Mouse (Mus musculus) heart, postnatal 10 days (tissue): ENCODE results near the gene Tjp2. TPM values are rescaled to one million over a fixed set of nuclear protein-coding genes. Genes with fewer than 3 reads are reported as not detected.

ENCODE experiments used
- DNase-seq, 2 experiments: peaks; one replicate each; pipeline ENCODE4 v3.0.0; 2021
- intact Hi-C: fragments of 180-260 bp; cut with DNase I; formaldehyde crosslinking; loops from one replicate; pipeline ENCODE4 v1.15.1; 2025
- total RNA-seq, 2 experiments: library from RNA; stranded (reverse); gene quantifications; 2 replicates each; pipeline ENCODE4 v1.2.3; 2021

Tjp2 gene
- total RNA-seq, 2 experiments from 2014 or later, result 28.3 to 33.3 TPM

- no peak for DNase-seq
Observed at GRCm38 (mm10) chr19:24076536-24076935, 148.3 kb downstream of the Tjp2 start.

DNA sequence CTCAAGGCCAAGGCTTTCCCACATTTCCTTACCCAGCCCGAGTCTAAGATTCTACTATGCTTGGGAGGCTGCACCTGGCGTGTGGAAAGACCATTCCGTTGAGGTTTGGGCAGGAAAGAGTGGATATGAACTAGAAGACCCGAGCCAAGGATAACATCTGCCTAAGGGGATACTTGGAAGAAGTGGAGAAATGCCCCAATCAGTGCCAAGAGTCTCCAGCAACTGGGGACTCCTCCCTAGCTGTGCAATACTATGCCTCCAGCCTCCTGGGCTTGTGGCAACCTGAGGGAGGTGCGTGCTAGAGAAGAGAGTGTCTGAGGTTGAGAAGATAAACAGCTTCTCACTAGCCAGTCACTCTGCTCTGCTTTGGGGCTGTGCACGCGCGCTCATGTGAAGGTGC is 148.9 kb downstream of the Tjp2 start:
- intact Hi-C loops, result no loop called here

More at GRCm38 (mm10) chr19:24076536-24076935, 148.3 kb downstream of the Tjp2 start:
- intact Hi-C loops, result no loop called here

GRCm38 (mm10) chr19:24073155-24073554 is 151.7 kb downstream of the Tjp2 start:
- intact Hi-C loops, result no loop called here

More for the DNA sequence above, 148.9 kb downstream of the Tjp2 start:
- no peak for DNase-seq

DNA sequence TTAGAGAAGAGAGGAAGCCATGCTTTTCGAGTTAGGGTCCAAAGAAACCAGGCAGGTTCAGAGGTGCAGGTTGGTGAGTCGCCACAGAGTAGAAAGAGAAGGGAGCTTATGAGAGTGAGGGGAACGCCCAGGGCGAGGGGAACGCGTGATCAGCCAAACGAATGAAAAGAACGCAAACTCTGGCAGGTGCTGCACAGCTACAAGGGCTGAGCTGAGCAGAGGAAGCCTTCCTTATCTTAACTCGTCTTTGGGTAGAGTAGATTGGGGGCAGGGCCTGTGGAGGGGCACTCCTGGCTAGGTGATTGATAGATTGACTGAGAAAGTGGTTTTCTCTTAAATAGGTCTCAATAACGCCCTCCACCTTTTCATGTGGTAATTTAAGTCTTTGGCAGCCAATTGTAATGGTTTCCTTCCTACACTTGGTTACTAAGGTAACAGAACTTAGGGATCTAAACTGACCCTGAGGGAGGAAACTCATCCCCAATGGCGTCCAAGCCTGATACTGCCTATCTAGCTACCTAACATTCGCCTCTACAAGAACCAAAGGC is 160.4 kb downstream of the Tjp2 start:
- intact Hi-C loops, result no loop called here
- DNase-seq, result no peak

More at GRCm38 (mm10) chr19:24073155-24073554, 151.7 kb downstream of the Tjp2 start:
- no peak for DNase-seq

- no peak for DNase-seq
- intact Hi-C loops, result no loop called here
Observed at GRCm38 (mm10) chr19:24063585-24063984, 161.2 kb downstream of the Tjp2 start.

- intact Hi-C loops, result no loop called here
Observed at GRCm38 (mm10) chr19:24058851-24059250, 166.0 kb downstream of the Tjp2 start.

GRCm38 (mm10) chr19:24058021-24058420 is 166.8 kb downstream of the Tjp2 start:
- peak; percentile 53 to 57 for DNase-seq
- intact Hi-C loops, result no loop called here

More at GRCm38 (mm10) chr19:24058851-24059250, 166.0 kb downstream of the Tjp2 start:
- peak in 1 of 2 experiments; percentile 19 for DNase-seq

DNA sequence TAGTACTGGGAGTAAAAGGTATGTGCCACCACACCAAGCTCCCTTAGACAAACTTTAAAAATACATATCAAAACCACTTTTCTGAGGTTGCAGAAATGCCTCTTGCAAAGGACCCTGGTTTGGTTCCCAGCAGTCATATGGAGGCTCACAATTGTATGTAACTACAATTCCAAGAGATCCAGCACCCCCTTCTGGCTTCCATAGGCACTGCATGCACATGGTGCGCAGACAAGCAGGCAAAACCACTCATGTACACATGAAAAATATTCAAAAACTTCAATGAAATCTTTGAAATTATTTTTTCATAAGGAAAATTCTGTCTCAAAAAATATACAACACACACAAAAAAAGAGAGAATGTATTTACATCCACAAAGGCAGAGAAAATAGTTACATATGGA is 167.9 kb downstream of the Tjp2 start:
- DNase-seq, result no peak
- intact Hi-C loops, result no loop called here

DNA sequence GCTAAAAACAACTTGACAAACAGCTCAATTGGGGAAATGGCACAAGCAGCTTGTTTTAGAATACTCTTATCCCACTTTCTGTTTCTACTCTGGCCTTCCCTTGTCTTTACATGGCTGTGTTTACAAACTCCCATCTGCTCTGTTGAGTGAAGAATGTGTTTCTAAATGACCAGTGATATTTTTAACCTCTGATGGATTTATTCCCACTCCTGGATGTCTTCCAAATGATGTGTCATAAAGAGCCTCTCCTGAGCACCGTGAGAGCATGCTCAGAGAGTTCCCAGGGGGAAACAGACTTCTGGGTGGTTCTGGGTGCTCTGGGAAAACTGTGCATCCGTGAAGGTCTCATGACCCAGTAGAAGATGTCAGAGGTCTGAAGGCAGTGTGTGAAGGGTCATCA is 169.9 kb downstream of the Tjp2 start:
- DNase-seq, result peak; percentile 82 to 87
- intact Hi-C loops, result no loop called here

DNA sequence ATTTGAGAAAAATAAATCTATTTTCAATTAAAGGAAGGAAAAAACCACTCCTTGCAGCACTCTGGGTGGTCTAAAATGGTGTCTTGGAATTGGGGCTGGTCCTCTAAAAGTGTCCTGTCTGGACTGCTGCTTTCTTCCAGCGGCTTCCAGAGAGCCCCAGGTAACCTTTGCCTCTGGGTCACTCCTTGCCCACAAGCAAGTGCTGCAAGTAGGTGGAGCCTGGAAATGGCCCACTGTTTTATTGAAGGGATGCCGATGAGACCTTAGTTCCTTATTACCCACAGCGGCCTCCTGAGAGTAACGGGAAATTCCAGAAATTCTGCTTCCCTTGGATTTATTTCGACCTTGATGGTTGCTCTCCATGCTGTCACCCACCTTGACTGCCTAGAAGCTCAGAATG is 170.6 kb downstream of the Tjp2 start:
- peak; percentile 32 to 53 for DNase-seq
- intact Hi-C loops, result no loop called here

DNA sequence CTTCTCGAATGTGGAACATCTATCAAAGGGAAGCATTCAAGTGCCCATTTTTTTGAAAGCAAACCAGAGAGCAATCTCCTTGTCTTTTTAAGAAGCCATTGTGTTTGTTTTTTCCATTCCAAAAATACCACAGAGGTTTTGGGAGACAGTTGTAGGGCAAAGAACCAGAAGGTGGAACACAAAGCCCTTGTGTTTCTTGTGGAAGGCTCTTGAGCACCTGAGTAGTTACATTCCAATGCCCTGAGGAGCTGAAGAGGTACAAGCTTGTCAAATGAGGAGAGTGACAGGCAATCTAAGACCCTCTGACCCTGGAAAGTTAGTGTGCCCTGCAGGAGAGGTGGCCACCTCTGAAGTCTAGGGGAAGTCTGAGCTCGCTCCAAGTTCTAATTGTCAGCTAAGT is 174.3 kb downstream of the Tjp2 start:
- intact Hi-C loops, result no loop called here
- DNase-seq, result no peak

GRCm38 (mm10) chr19:24049329-24049728 is 175.5 kb downstream of the Tjp2 start:
- no peak for DNase-seq
- intact Hi-C loops, result no loop called here

DNA sequence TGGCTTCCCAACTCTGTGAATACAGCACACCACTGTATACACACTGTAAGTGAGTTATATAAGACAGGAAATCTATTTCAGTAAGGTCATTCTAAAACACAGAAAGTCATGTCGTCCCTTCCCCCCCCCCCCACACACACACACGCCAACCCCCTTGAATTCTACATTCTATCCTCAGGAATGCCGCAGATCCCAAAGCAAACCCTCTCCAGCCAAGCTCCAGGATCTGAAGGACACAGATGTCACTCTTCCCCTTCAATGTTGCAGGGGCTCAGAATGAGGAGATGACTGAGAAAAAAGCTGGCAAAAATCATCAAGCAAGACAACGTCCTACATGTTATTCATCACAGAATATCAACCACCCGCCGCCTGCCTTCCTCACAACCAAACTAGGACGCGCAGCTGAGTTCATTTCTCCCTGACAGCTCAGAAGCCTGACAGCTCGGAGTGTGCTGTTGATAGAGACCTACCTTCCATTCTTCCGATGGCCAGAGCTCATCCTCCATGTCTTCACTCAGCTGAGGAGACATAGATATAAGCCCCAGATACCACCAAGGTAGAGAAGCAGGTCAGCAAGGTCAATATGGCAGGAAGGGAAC is 178.3 kb downstream of the Tjp2 start:
- DNase-seq, result peak; percentile 59 to 64

More for the DNA sequence above, 178.3 kb downstream of the Tjp2 start:
- intact Hi-C loops, result no loop called here

Other genes with a start within 250 kb of the Tjp2 start
- 10 to 100 TPM; 66.0 to 76.8 TPM for gene Fam189a2, start 194.0 kb downstream of the Tjp2 start, total RNA-seq
- 10 to 100 TPM; 30.9 to 31.3 TPM for gene Fxn, start 55.6 kb upstream of the Tjp2 start, total RNA-seq